Mouse (Mus musculus) kidney, embryonic 16.5 days (tissue): ENCODE results near the gene Fam107b. TPM values are rescaled to one million over a fixed set of nuclear protein-coding genes. Genes with fewer than 3 reads are reported as not detected.

ENCODE experiments used
- ATAC-seq: fragments of 200-750 bp; cut with Nextera tagmentation; 2 replicates; pipeline ENCODE4 v1.8.0; 2017; ENCODE audit warnings: moderate TSS enrichment; ENCODE audit not compliant: low FRiP score, low TSS enrichment
- H3K27ac ChIP-seq: fragments of 300-500 bp; sonication (generic); 2 replicates; pipeline ENCODE4 v1.5.1; 2014; ENCODE audit warnings: low read length
- H3K27me3 ChIP-seq: fragments of 300-500 bp; sonication (generic); 2 replicates; pipeline ENCODE4 v1.6.1; 2014; ENCODE audit warnings: low read length, control low read depth, mixed read lengths; ENCODE audit not compliant: insufficient read depth
- H3K36me3 ChIP-seq: fragments of 300-500 bp; sonication (generic); 2 replicates; pipeline ENCODE4 v1.6.1; 2014; ENCODE audit warnings: low read length, control low read depth, mixed read lengths; ENCODE audit not compliant: insufficient read depth
- H3K4me1 ChIP-seq: fragments of 300-500 bp; sonication (generic); 2 replicates; pipeline ENCODE4 v1.6.1; 2014; ENCODE audit warnings: low read length, control low read depth, mixed read lengths; ENCODE audit not compliant: insufficient read depth
- H3K4me2 ChIP-seq: fragments of 300-500 bp; sonication (generic); replicated peaks from 2 replicates; pipeline ENCODE4 v1.6.1; 2014; ENCODE audit warnings: low read depth, low read length
- H3K4me3 ChIP-seq: fragments of 300-500 bp; sonication (generic); 2 replicates; pipeline ENCODE4 v1.5.1; 2014; ENCODE audit warnings: mild to moderate bottlenecking, low read length
- H3K9ac ChIP-seq: fragments of 300-500 bp; sonication (generic); replicated peaks from 2 replicates; pipeline ENCODE4 v1.6.1; 2014; ENCODE audit warnings: low read length
- H3K9me3 ChIP-seq: fragments of 300-500 bp; sonication (generic); 2 replicates; pipeline ENCODE4 v1.6.1; 2016; ENCODE audit warnings: low read length, control low read depth
- WGBS: fragments of 180-500 bp; shearing (Covaris S2); extraction: QIAGEN DNeasy Blood & Tissue Kit; methylation state at CpG from one replicate; pipeline ENCODE4 v1.1.7; 2014; 5-methylcytosine and 5-hydroxymethylcytosine counted together
- polyA plus RNA-seq: library from polyadenylated mRNA; unstranded; fragments of >200 nt; fragmentation: Nextera tagmentation; extraction: Ambion mirVana; gene quantifications from 2 replicates; pipeline ENCODE4 v1.2.1, GENCODE M21; 2015

Fam107b gene
- polyA plus RNA-seq, 1 experiment from 2014 or later = 67.2 TPM

DNA sequence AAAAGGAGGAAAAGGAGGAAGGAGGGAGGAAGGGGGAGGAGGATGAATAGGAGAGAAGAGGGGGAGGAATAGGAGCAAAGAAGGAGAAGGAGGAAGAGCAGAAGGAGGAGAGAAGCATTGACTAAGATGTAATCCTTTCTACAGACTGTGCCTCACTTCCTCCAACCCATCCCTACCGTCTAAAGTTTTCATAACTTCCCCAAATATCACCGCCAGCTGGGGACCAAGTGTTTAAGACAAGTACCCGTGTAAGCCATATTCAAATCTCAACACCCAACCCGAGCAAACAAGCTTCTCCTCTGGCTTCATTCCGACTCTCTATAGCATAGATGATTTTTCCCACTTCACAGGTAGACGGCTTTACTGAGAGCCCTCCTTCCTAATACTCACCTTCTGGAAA, 86.5 kb downstream of the Fam107b start:
- no peak overlapping the region for H3K4me2 ChIP-seq
- no peak for ATAC-seq
- no peak overlapping the region for H3K9ac ChIP-seq
- no peak overlapping the region for H3K27ac ChIP-seq
- no peaks in the 10 kb centered on the region for H3K36me3 ChIP-seq
- H3K4me1 ChIP-seq = peaks cover 7% of the 10 kb centered on the region; the same call in 1 of the 2 replicates
- H3K4me3 ChIP-seq = no peak overlapping the region
- no peaks in the 10 kb centered on the region for H3K27me3 ChIP-seq
- WGBS = 88% methylated on average over 6 of the region's 6 CpGs
- no peaks in the 10 kb centered on the region for H3K9me3 ChIP-seq

- peaks cover 7% of the 10 kb centered on the region; the same call in 1 of the 2 replicates for H3K4me1 ChIP-seq
- H3K36me3 ChIP-seq = no peaks in the 10 kb centered on the region
- H3K9me3 ChIP-seq = no peaks in the 10 kb centered on the region
- H3K27me3 ChIP-seq = no peaks in the 10 kb centered on the region
- 74% methylated on average over 5 of the region's 5 CpGs for WGBS
- no peak for ATAC-seq
- no peak overlapping the region for H3K9ac ChIP-seq
- no peak overlapping the region for H3K27ac ChIP-seq
- no peak overlapping the region for H3K4me2 ChIP-seq
- H3K4me3 ChIP-seq = no peak overlapping the region
These were observed 87.1 kb downstream of the Fam107b start for GRCm38 (mm10) chr2:3657376-3657775.

DNA sequence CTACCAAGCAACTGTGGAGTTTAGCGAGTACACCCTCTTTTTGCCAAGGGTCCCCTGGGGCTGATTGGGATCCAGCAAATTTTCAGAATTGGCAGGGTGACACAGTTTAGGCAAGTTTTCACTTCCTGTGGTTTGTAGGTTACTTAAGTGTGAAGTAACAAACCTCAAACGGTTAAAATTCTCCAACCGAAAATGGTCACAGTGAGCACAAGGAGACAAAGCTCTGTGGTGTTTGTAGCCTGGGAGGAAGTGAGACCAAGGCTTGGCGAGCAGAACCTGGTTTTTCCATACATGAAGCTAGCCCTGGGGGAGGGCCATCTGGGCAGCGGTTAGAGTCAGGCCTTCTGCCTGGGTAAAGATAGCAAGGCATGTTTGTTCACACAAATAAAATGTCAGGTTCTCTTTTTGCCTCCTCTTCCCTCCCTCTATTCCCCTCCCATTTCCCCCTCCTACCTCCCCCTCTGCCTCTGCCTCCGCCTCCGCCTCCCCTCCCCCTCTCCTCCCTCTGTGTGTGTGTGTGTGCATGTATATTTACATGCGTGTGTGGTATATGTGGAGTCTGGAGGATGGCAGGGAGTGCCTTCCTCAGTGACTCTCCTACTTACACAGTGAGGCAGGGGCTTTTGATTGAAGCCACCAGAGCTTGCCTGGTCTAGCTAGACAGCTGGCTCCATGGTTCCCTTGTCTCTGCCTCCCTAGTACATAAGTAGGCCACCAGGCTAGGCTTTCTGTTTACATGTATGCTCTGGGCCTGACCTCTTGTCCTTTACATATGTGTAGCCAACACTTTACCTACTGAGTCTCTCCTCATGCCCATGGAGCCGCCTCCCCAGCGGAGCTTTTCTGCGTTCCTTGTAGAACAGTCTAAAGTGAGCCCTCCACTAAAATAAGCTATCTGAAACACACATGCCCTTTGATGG, 87.8 kb downstream of the Fam107b start:
- H3K4me1 ChIP-seq = peaks cover 7% of the 10 kb centered on the region; the same call in 1 of the 2 replicates
- H3K4me3 ChIP-seq = no peak overlapping the region
- whole genome bisulfite sequencing = 69% methylated on average over 11 of the region's 11 CpGs
- H3K27me3 ChIP-seq = no peaks in the 10 kb centered on the region
- no peaks in the 10 kb centered on the region for H3K36me3 ChIP-seq
- H3K9me3 ChIP-seq = no peaks in the 10 kb centered on the region
- ATAC-seq = peak; percentile 39
- H3K4me2 ChIP-seq = no peak overlapping the region
- H3K27ac ChIP-seq = no peak overlapping the region
- no peak overlapping the region for H3K9ac ChIP-seq

DNA sequence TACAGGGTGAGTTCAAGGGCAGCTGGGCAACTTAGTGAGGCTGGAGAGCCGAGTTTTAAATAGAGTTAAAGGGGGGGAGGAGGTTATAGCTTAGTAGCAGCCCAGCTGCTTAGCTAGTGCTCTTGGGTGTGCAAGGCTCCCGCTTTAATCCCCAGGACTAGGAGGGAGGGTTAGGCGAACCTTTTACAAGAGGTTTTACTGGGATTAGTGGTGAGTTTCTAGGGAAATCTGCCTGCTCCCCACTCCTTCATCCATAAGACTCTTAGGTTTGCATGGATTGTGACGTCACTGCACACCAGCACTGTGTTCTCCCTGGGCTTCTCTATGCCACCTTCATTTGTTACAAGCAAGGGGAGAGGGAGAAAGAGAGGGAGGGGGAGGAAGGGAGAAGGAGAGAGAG, 88.6 kb downstream of the Fam107b start:
- Histone ChIP-seq H3K9me3 (no peaks in the 10 kb centered on the region), H3K9ac (no peak overlapping the region), H3K27me3 (no peaks in the 10 kb centered on the region), H3K4me2 (no peak overlapping the region), H3K27ac (no peak overlapping the region), H3K4me1 (peaks cover 7% of the 10 kb centered on the region; the same call in 1 of the 2 replicates), H3K4me3 (no peak overlapping the region), H3K36me3 (no peaks in the 10 kb centered on the region)
- no peak for ATAC-seq
- 56% methylated on average over 4 of the region's 4 CpGs for WGBS

- no peaks in the 10 kb centered on the region for H3K9me3 ChIP-seq
- H3K27me3 ChIP-seq = no peaks in the 10 kb centered on the region
- H3K4me1 ChIP-seq = peaks cover 7% of the 10 kb centered on the region; the same call in 1 of the 2 replicates
- H3K36me3 ChIP-seq = no peaks in the 10 kb centered on the region
- no peak for ATAC-seq
- no peak overlapping the region for H3K9ac ChIP-seq
- H3K27ac ChIP-seq = no peak overlapping the region
- WGBS = 47% methylated on average over 5 of the region's 5 CpGs
- no peak overlapping the region for H3K4me2 ChIP-seq
- no peak overlapping the region for H3K4me3 ChIP-seq
These were observed 89.1 kb downstream of the Fam107b start for GRCm38 (mm10) chr2:3659300-3659910.

DNA sequence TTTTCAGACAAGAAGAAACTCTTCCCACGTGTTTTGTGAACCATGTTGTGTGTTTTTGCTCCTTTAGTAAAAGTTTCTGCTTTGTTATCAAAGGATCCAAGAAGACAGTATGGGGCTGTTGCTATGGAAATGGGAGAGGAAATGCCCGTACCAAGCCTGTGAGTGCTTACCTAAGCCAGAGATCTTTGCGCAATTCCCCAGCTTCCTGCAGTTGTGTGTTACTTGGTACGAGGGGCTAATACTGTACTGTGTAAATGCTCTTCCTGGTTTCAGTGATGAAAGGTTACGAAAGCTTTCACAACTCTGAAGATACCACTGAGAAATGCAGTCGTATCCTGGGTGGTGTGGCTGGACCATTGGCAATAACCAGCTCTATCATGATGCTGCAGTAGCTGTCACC, 93.8 kb downstream of the Fam107b start:
- Histone ChIP-seq H3K36me3 (no peaks in the 10 kb centered on the region), H3K27me3 (no peaks in the 10 kb centered on the region), H3K9me3 (no peaks in the 10 kb centered on the region), H3K4me1 (peaks cover 7% of the 10 kb centered on the region; the same call in 1 of the 2 replicates), H3K27ac (no peak overlapping the region), H3K9ac (no peak overlapping the region), H3K4me2 (no peak overlapping the region), H3K4me3 (no peak overlapping the region)
- WGBS = 71% methylated on average over 6 of the region's 6 CpGs
- ATAC-seq = no peak

- Histone ChIP-seq H3K27me3 (no peaks in the 10 kb centered on the region), H3K36me3 (no peaks in the 10 kb centered on the region), H3K4me2 (no peak overlapping the region), H3K9me3 (no peaks in the 10 kb centered on the region), H3K9ac (no peak overlapping the region), H3K4me1 (no peaks in the 10 kb centered on the region), H3K4me3 (no peak overlapping the region), H3K27ac (no peak overlapping the region)
- 69% methylated on average over 3 of the region's 3 CpGs for WGBS
- ATAC-seq = no peak
These were observed 98.4 kb downstream of the Fam107b start for GRCm38 (mm10) chr2:3668682-3669081.

GRCm38 (mm10) chr2:3669646-3670045, 99.4 kb downstream of the Fam107b start:
- Histone ChIP-seq H3K9me3 (no peaks in the 10 kb centered on the region), H3K4me1 (no peaks in the 10 kb centered on the region), H3K4me3 (no peak overlapping the region), H3K27ac (no peak overlapping the region), H3K9ac (no peak overlapping the region), H3K27me3 (no peaks in the 10 kb centered on the region), H3K36me3 (no peaks in the 10 kb centered on the region), H3K4me2 (no peak overlapping the region)
- no peak for ATAC-seq
- 54% methylated on average over 2 of the region's 2 CpGs for WGBS

DNA sequence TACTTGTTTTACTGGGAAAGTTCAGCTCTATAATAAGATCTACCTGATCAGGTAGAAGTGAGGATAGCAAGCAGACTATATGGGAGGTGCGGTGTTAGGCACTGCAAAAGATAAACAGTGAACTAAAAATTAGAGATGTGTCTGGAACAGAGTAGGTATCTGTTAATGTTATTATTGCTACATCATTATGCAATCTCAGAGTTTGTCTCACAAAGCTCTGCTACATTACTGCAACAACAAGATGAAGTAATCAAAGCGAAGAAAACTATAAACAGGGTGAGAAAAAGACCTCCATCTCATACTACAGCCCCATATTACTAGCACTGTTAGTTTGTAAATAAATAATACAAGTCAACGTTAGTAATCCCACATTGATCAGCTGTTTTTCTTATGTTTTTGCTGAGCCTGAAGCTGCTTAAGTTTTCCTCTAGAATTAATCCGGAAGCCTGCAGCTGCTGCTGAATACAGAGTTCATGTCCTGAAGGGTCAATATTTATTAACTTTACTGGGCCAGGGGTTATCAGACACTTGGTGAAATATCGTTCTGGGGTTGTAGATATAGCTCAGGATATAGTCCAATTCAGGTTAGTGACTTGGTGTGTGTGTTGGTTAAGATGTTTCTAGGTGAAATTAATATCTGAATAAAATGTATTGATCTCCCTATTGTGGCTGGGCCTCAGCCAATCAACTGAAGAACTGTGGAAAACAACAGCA, 102.5 kb downstream of the Fam107b start:
- no peaks in the 10 kb centered on the region for H3K9me3 ChIP-seq
- 69% methylated on average over 5 of the region's 5 CpGs for WGBS
- ATAC-seq = no peak

More for the DNA sequence above, 102.5 kb downstream of the Fam107b start:
- Histone ChIP-seq H3K36me3 (no peaks in the 10 kb centered on the region), H3K4me1 (no peaks in the 10 kb centered on the region), H3K4me3 (no peak overlapping the region), H3K9ac (no peak overlapping the region), H3K4me2 (no peak overlapping the region), H3K27ac (no peak overlapping the region), H3K27me3 (no peaks in the 10 kb centered on the region)
